In the genomic region with DNA sequence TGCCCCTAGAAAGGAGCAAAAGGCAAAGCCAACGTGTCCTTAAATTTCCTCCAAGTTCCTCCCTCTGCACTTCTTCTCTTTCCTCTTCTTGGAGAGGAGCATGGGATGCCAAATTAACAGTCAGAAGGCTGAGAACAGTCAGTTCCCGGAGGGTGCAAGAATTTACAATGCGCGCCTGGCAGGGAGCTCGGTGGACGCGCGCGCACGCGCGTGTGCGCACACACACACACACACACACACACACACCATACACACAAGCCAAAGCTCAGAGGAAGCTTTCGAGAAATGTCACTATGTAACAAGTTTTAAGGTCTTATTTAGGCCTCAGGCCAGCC, we compare ENCODE assay signal across 8 mouse cellular contexts. TPM values are rescaled to one million over a fixed set of nuclear protein-coding genes. Genes with fewer than 3 reads are reported as not detected.
DNase-seq lines count a peak whose midpoint lies in the region; ATAC-seq lines count a peak whose summit lies in the region.

No protein-coding gene starts in this region.

- peak overlapping the region; percentile 94 for H3K9ac ChIP-seq in heart, embryonic 16.5 days (ENCODE audit: low read length)

- H3K9me3 ChIP-seq in forebrain, embryonic 10.5 days = no peaks in the 10 kb centered on the region
- H3K9me3 ChIP-seq in heart, embryonic 16.5 days (replicated peaks; ENCODE audit: control insufficient read depth, low read length) = no peaks in the 10 kb centered on the region

- H3K36me3 ChIP-seq in forebrain, embryonic 10.5 days (replicated peaks) = no peaks in the 10 kb centered on the region
- no peaks in the 10 kb centered on the region for H3K36me3 ChIP-seq in heart, embryonic 16.5 days (ENCODE audit: control insufficient read depth, insufficient read depth)

- no peak for ATAC-seq in heart, embryonic 16.5 days (replicated peaks; ENCODE audit: extremely low read depth, insufficient read depth, low FRiP score)
- ATAC-seq in erythroid progenitor cell, adult 5-6 weeks (replicated peaks; ENCODE audit: low FRiP score, poor library complexity, severe bottlenecking) = no peak

- H3K27me3 ChIP-seq in forebrain, embryonic 10.5 days (ENCODE audit: poor library complexity, severe bottlenecking) = no peaks in the 10 kb centered on the region
- H3K27me3 ChIP-seq in heart, embryonic 16.5 days (ENCODE audit: control insufficient read depth, insufficient read depth, low read length) = no peaks in the 10 kb centered on the region

- peaks cover 37% of the 10 kb centered on the region for H3K4me1 ChIP-seq in forebrain, embryonic 10.5 days
- H3K4me1 ChIP-seq in heart, embryonic 16.5 days (ENCODE audit: control insufficient read depth, insufficient read depth, low read length) = peaks cover 16% of the 10 kb centered on the region

- 13% methylated on average over 14 of the region's 14 CpGs for WGBS in forebrain, embryonic 10.5 days
- 7% methylated on average over 14 of the region's 14 CpGs for WGBS in heart, embryonic 16.5 days

- H3K4me2 ChIP-seq in heart, embryonic 16.5 days (ENCODE audit: low read depth, low read length) = peak overlapping the region; percentile 81

- peak overlapping the region; percentile 91 for H3K4me3 ChIP-seq in forebrain, embryonic 10.5 days
- peak overlapping the region; percentile 88 for H3K4me3 ChIP-seq in heart, embryonic 16.5 days (ENCODE audit: low read length)

- peak; percentile 31 for DNase-seq in urinary bladder, postnatal 25 days (ENCODE audit: low spot score)
- DNase-seq in urinary bladder, postnatal 10 days (ENCODE audit: low spot score) = no peak
- no peak for DNase-seq in forebrain, embryonic 10.5 days (ENCODE audit: extremely low spot score, low spot score)
- peak; percentile 54 to 69 for DNase-seq in kidney, postnatal 4 days
- peak; percentile 48 to 67 for DNase-seq in lung, postnatal 4 days
- DNase-seq in right cerebral cortex, postnatal 4 days = peak; percentile 40

- peak overlapping the region; percentile 91 for H3K27ac ChIP-seq in forebrain, embryonic 10.5 days
- H3K27ac ChIP-seq in heart, embryonic 16.5 days (ENCODE audit: low read length) = peak overlapping the region; percentile 92

RNA-seq across cellular contexts. Expression of a gene that starts 1.5 kb away (rescaled TPM):
- 18.4 and 19.7 TPM in 2 replicates for polyA plus RNA-seq in forebrain, embryonic 10.5 days (2016; fragmentation: Nextera tagmentation; extraction: Ambion mirVana)
- 10.6 and 12.8 TPM in 2 replicates for polyA plus RNA-seq in heart, embryonic 16.5 days (2015; fragmentation: Nextera tagmentation; extraction: Ambion mirVana)
- total RNA-seq in erythroid progenitor cell, adult 5-6 weeks (2015; ENCODE audit: low replicate concordance) = 13.4 and 20.5 TPM in 2 replicates
- total RNA-seq in erythroid progenitor cell, adult 5-6 weeks (2017; ENCODE audit: low replicate concordance) = 8.7 and 12.3 TPM in 2 replicates

Comparison
In these comparisons a context has a peak if more than half of its experiments do, and no peak if none do; other contexts are left out.
1. DNase-seq: peak in urinary bladder, postnatal 25 days (single experiment), kidney, postnatal 4 days (2 of 2), lung, postnatal 4 days (2 of 2) and right cerebral cortex, postnatal 4 days (single experiment); none in urinary bladder, postnatal 10 days (single experiment) and forebrain, embryonic 10.5 days (single experiment).